ENCODE assay signal across 29 mouse cellular contexts in genomic region chr17:29770914-29771313, GRCm38 (mm10). TPM values are rescaled to one million over a fixed set of nuclear protein-coding genes. Genes with fewer than 3 reads are reported as not detected.
DNase-seq lines count a peak whose midpoint lies in the region; ATAC-seq and TF ChIP-seq lines count a peak whose summit lies in the region.
"Had no signal": no experiment of that assay in that cellular context is flagged by ENCODE, and none has a peak within 500 bp of the region (broad histone marks: within the 10 kb centered on the region; RNA-seq: fewer than 3 reads in every experiment).

No protein-coding gene starts in this region.

- H3K4me2 ChIP-seq in kidney, embryonic 14.5 days (replicated peaks; ENCODE audit: low read depth, low read length), result no peak overlapping the region
- no peak overlapping the region for H3K4me2 ChIP-seq in kidney, postnatal 0 days (ENCODE audit: low read length)
- H3K4me2 ChIP-seq: embryonic facial prominence, embryonic 13.5 days; forebrain, embryonic 12.5 days; forebrain, embryonic 15.5 days; heart, embryonic 13.5 days; hindbrain, embryonic 14.5 days had no signal

- H3K9ac ChIP-seq in kidney, embryonic 14.5 days (ENCODE audit: low read depth, low read length), result no peak overlapping the region
- no peak overlapping the region for H3K9ac ChIP-seq in kidney, postnatal 0 days (ENCODE audit: low read depth, low read length)
- H3K9ac ChIP-seq: embryonic facial prominence, embryonic 13.5 days; forebrain, embryonic 12.5 days; forebrain, embryonic 15.5 days; heart, embryonic 13.5 days; hindbrain, embryonic 14.5 days had no signal

- no peak overlapping the region for H3K27ac ChIP-seq in kidney, embryonic 14.5 days (ENCODE audit: low read depth, low read length)
- H3K27ac ChIP-seq in kidney, postnatal 0 days, result no peak overlapping the region
- H3K27ac ChIP-seq: embryonic facial prominence, embryonic 10.5 days; embryonic facial prominence, embryonic 13.5 days; forebrain, embryonic 12.5 days; forebrain, embryonic 15.5 days; heart, adult 2 months; heart, embryonic 10.5 days; heart, embryonic 13.5 days; hindbrain, embryonic 14.5 days had no signal

- WGBS in kidney, embryonic 14.5 days, result 21% methylated on average over 9 of the region's 9 CpGs
- WGBS in kidney, postnatal 0 days, result 23% methylated on average over 9 of the region's 9 CpGs

- peak; percentile 74 for ATAC-seq in kidney, embryonic 14.5 days (ENCODE audit: low FRiP score, low TSS enrichment)
- ATAC-seq in kidney, postnatal 0 days (replicated peaks; ENCODE audit: low FRiP score, low read depth), result peak; percentile 40; the same call in 1 of the 2 replicates
- ATAC-seq: activated CD4-positive, CD25-positive, alpha-beta regulatory T cell, adult 4 months; forebrain, embryonic 15.5 days had no signal

- H3K27me3 ChIP-seq in kidney, embryonic 14.5 days (ENCODE audit: control insufficient read depth, insufficient read depth, low read length), result no peaks in the 10 kb centered on the region
- H3K27me3 ChIP-seq in kidney, postnatal 0 days (ENCODE audit: insufficient read depth, low read length), result no peaks in the 10 kb centered on the region
- H3K27me3 ChIP-seq: forebrain, embryonic 15.5 days had no signal

- TF ChIP-seq CTCF in kidney, postnatal 0 days (IDR thresholded peaks at IDR 0.05; ENCODE audit: low read depth), result no peak

- H3K36me3 ChIP-seq in kidney, embryonic 14.5 days (ENCODE audit: control insufficient read depth, insufficient read depth, low read length), result no peaks in the 10 kb centered on the region
- no peaks in the 10 kb centered on the region for H3K36me3 ChIP-seq in kidney, postnatal 0 days (ENCODE audit: insufficient read depth, low read length)
- H3K36me3 ChIP-seq: embryonic facial prominence, embryonic 10.5 days; embryonic facial prominence, embryonic 13.5 days; forebrain, embryonic 12.5 days; forebrain, embryonic 15.5 days; heart, embryonic 10.5 days; heart, embryonic 13.5 days had no signal

- H3K4me3 ChIP-seq in kidney, embryonic 14.5 days (ENCODE audit: low read length), result no peak overlapping the region
- no peak overlapping the region for H3K4me3 ChIP-seq in kidney, postnatal 0 days (replicated peaks; ENCODE audit: low read depth, low read length)
- H3K4me3 ChIP-seq: embryonic facial prominence, embryonic 10.5 days; embryonic facial prominence, embryonic 13.5 days; erythroblast, embryonic 14.5 days; forebrain, embryonic 12.5 days; forebrain, embryonic 15.5 days; heart, adult 2 months; heart, embryonic 10.5 days; heart, embryonic 13.5 days had no signal

- no peak for DNase-seq in kidney, adult 11 months
- peak; percentile 79 for DNase-seq in kidney, postnatal 0 days (ENCODE audit: low spot score)
- no peak for DNase-seq in kidney, postnatal 14 days
- peak; percentile 39 for DNase-seq in thymus, postnatal 14 days
- peak; percentile 41 for DNase-seq in thymus, postnatal 4 days
- DNase-seq in urinary bladder, postnatal 4 days (ENCODE audit: low spot score in 2 of 2), result no peak
- DNase-seq: adrenal gland, adult 8-10 months; adrenal gland, postnatal 25 days; B cell, adult 2 months; cerebellum, adult 11-12 months; cerebellum, adult 8-10 months; cerebellum, postnatal 10 days; cerebellum, postnatal 36 days; embryo, embryonic 11 days; gastrocnemius, postnatal 10 days; gastrocnemius, postnatal 36 days; heart, adult 2 months; heart, postnatal 14 days; heart, postnatal 4 days had no signal

- 0 out of 2 replicates have a peak, but pooled peaks cover 5% of the 10 kb centered on the region for H3K4me1 ChIP-seq in kidney, embryonic 14.5 days (ENCODE audit: control insufficient read depth, insufficient read depth, low read length)
- no peaks in the 10 kb centered on the region for H3K4me1 ChIP-seq in kidney, postnatal 0 days (replicated peaks; ENCODE audit: insufficient read depth, low read length)
- H3K4me1 ChIP-seq: forebrain, embryonic 12.5 days had no signal

- no peaks in the 10 kb centered on the region for H3K9me3 ChIP-seq in kidney, embryonic 14.5 days (ENCODE audit: control insufficient read depth, low read length)
- H3K9me3 ChIP-seq in kidney, postnatal 0 days (replicated peaks; ENCODE audit: low read length), result no peaks in the 10 kb centered on the region
- H3K9me3 ChIP-seq: embryonic facial prominence, embryonic 10.5 days; embryonic facial prominence, embryonic 13.5 days; forebrain, embryonic 12.5 days; forebrain, embryonic 15.5 days; heart, embryonic 10.5 days; heart, embryonic 13.5 days had no signal

RNA-seq across cellular contexts. Expression of gene Ccdc167, which starts 54.1 kb away (rescaled TPM):
- 14.8 and 17.5 TPM in 2 replicates for polyA plus RNA-seq in kidney, embryonic 14.5 days (2014; fragmentation: Nextera tagmentation; extraction: Ambion mirVana)
- 8.2 and 9.2 TPM in 2 replicates for polyA plus RNA-seq in kidney, postnatal 0 days (2015; fragmentation: Nextera tagmentation; extraction: Ambion mirVana)

Comparison
In these comparisons a context has a peak if more than half of its experiments do, and no peak if none do; other contexts are left out.
1. DNase-seq: peak in kidney, postnatal 0 days (single experiment), thymus, postnatal 14 days (single experiment) and thymus, postnatal 4 days (single experiment); none in kidney, adult 11 months (single experiment), kidney, postnatal 14 days (single experiment) and urinary bladder, postnatal 4 days (0 of 2).